Mouse (Mus musculus) heart, embryonic 11.5 days (tissue): Measurements from ENCODE around the gene Pdlim3. TPM values are rescaled to one million over a fixed set of nuclear protein-coding genes. Genes with fewer than 3 reads are reported as not detected.
A peak's percentile ranks its signal among the peaks of the same experiment; 100 is the strongest.
"Not testable (repeated sequence)": the region's sequence is repeated elsewhere in the genome, so short reads cannot be mapped to it uniquely, and the experiment has no call there.

ENCODE experiments used
- ATAC-seq: fragments of 200-750 bp; cut with Nextera tagmentation; replicated peaks from 2 replicates; pipeline ENCODE4 v1.8.0; 2017; ENCODE audit warnings: moderate library complexity; ENCODE audit not compliant: insufficient number of reproducible peaks, low FRiP score, low TSS enrichment
- H3K27ac ChIP-seq: fragments of 300-500 bp; sonication (generic); 2 replicates; pipeline ENCODE4 v1.5.1; 2014; ENCODE audit warnings: mild to moderate bottlenecking, low read depth, low read length
- H3K27me3 ChIP-seq: fragments of 300-500 bp; sonication (generic); 2 replicates; pipeline ENCODE4 v1.6.1; 2014; ENCODE audit warnings: mild to moderate bottlenecking, low read length, mixed read lengths; ENCODE audit not compliant: control insufficient read depth, insufficient read depth
- H3K36me3 ChIP-seq: fragments of 300-500 bp; sonication (generic); 2 replicates; pipeline ENCODE4 v1.6.1; 2014; ENCODE audit warnings: mild to moderate bottlenecking, low read length, moderate library complexity, mixed read lengths; ENCODE audit not compliant: control insufficient read depth, insufficient read depth
- H3K4me1 ChIP-seq: fragments of 300-500 bp; sonication (generic); 2 replicates; pipeline ENCODE4 v1.6.1; 2014; ENCODE audit warnings: low read length; ENCODE audit not compliant: control insufficient read depth, insufficient read depth
- H3K4me2 ChIP-seq: fragments of 300-500 bp; sonication (generic); 2 replicates; pipeline ENCODE4 v1.6.1; 2014; ENCODE audit warnings: mild to moderate bottlenecking, moderate library complexity
- H3K4me3 ChIP-seq: fragments of 300-500 bp; sonication (generic); 2 replicates; pipeline ENCODE4 v1.5.1; 2014; ENCODE audit warnings: low read depth, low read length
- H3K9ac ChIP-seq: fragments of 300-500 bp; sonication (generic); 2 replicates; pipeline ENCODE4 v1.6.1; 2014; ENCODE audit warnings: mild to moderate bottlenecking, low read depth, low read length, moderate library complexity
- H3K9me3 ChIP-seq: fragments of 300-500 bp; sonication (generic); replicated peaks from 2 replicates; pipeline ENCODE4 v1.6.1; 2016; ENCODE audit warnings: low read length; ENCODE audit not compliant: control insufficient read depth
- WGBS: fragments of 180-500 bp; shearing (Covaris S2); extraction: QIAGEN DNeasy Blood & Tissue Kit; methylation state at CpG from one replicate; pipeline ENCODE4 v1.1.7; 2014; ENCODE audit not compliant: insufficient replicate concordance; 5-methylcytosine and 5-hydroxymethylcytosine counted together
- polyA plus RNA-seq: library from polyadenylated mRNA; unstranded; fragments of >200 nt; fragmentation: Nextera tagmentation; extraction: Ambion mirVana; gene quantifications from 2 replicates; pipeline ENCODE4 v1.2.1, GENCODE M21; 2014

The Pdlim3 gene
- polyA plus RNA-seq, 1 experiment from 2014 or later, result 307 TPM

GRCm38 (mm10) chr8:45871587-45871986, 13.7 kb upstream of the Pdlim3 start:
- peak overlapping the region; percentile 29; the same call in 1 of the 2 replicates for H3K27ac ChIP-seq
- not testable (repeated sequence) for H3K4me2 ChIP-seq, H3K9me3 ChIP-seq, ATAC-seq, H3K9ac ChIP-seq, H3K4me3 ChIP-seq, H3K27me3 ChIP-seq, H3K36me3 ChIP-seq, H3K4me1 ChIP-seq
- WGBS, result 63% methylated on average over 11 of the region's 11 CpGs

- peak overlapping the region; percentile 29; the same call in 1 of the 2 replicates for H3K27ac ChIP-seq
- H3K4me1 ChIP-seq, result 0 out of 2 replicates have a peak, but pooled peaks cover 4% of the 10 kb centered on the region
- H3K4me2 ChIP-seq, result no peak overlapping the region
Measured at GRCm38 (mm10) chr8:45872077-45872476, 13.2 kb upstream of the Pdlim3 start.

GRCm38 (mm10) chr8:45874945-45875626, 10.2 kb upstream of the Pdlim3 start:
- Histone ChIP-seq H3K9ac (no peak overlapping the region), H3K27ac (peak overlapping the region; percentile 54), H3K27me3 (no peaks in the 10 kb centered on the region), H3K9me3 (0 out of 2 replicates have a peak, but pooled peaks cover 2% of the 10 kb centered on the region), H3K4me1 (0 out of 2 replicates have a peak, but pooled peaks cover 4% of the 10 kb centered on the region), H3K4me3 (no peak overlapping the region), H3K36me3 (no peaks in the 10 kb centered on the region), H3K4me2 (no peak overlapping the region)
- 54% methylated on average over 10 of the region's 10 CpGs for WGBS
- ATAC-seq, result 0 out of 2 replicates have a peak, but pooled peaks have one; percentile 39

More at GRCm38 (mm10) chr8:45872077-45872476, 13.2 kb upstream of the Pdlim3 start:
- ATAC-seq, result no peak
- no peaks in the 10 kb centered on the region for H3K36me3 ChIP-seq
- no peaks in the 10 kb centered on the region for H3K27me3 ChIP-seq
- H3K9ac ChIP-seq, result no peak overlapping the region
- H3K9me3 ChIP-seq, result no peaks in the 10 kb centered on the region
- no peak overlapping the region for H3K4me3 ChIP-seq
- 61% methylated on average over 7 of the region's 7 CpGs for WGBS

GRCm38 (mm10) chr8:45876397-45876796, 8.9 kb upstream of the Pdlim3 start:
- Histone ChIP-seq H3K4me1 (0 out of 2 replicates have a peak, but pooled peaks cover 4% of the 10 kb centered on the region), H3K9ac (no peak overlapping the region), H3K4me2 (no peak overlapping the region), H3K27ac (no peak overlapping the region), H3K4me3 (no peak overlapping the region), H3K27me3 (no peaks in the 10 kb centered on the region), H3K9me3 (0 out of 2 replicates have a peak, but pooled peaks cover 5% of the 10 kb centered on the region), H3K36me3 (no peaks in the 10 kb centered on the region)
- 77% methylated on average over 5 of the region's 5 CpGs for WGBS
- ATAC-seq, result no peak

GRCm38 (mm10) chr8:45877680-45878079, 7.6 kb upstream of the Pdlim3 start:
- no peaks in the 10 kb centered on the region for H3K27me3 ChIP-seq
- H3K4me1 ChIP-seq, result 0 out of 2 replicates have a peak, but pooled peaks cover 2% of the 10 kb centered on the region
- no peak overlapping the region for H3K27ac ChIP-seq
- no peaks in the 10 kb centered on the region for H3K36me3 ChIP-seq
- 0 out of 2 replicates have a peak, but pooled peaks cover 5% of the 10 kb centered on the region for H3K9me3 ChIP-seq
- H3K9ac ChIP-seq, result no peak overlapping the region
- ATAC-seq, result no peak
- WGBS, result 86% methylated on average over 7 of the region's 7 CpGs
- H3K4me2 ChIP-seq, result no peak overlapping the region
- H3K4me3 ChIP-seq, result no peak overlapping the region

- no peak overlapping the region for H3K4me2 ChIP-seq
- H3K4me3 ChIP-seq, result no peak overlapping the region
- ATAC-seq, result no peak
- H3K27me3 ChIP-seq, result no peaks in the 10 kb centered on the region
- no peaks in the 10 kb centered on the region for H3K36me3 ChIP-seq
- WGBS, result 82% methylated on average over 3 of the region's 3 CpGs
- H3K4me1 ChIP-seq, result no peaks in the 10 kb centered on the region; the same call in 1 of the 2 replicates
- 0 out of 2 replicates have a peak, but pooled peaks cover 5% of the 10 kb centered on the region for H3K9me3 ChIP-seq
- H3K27ac ChIP-seq, result no peak overlapping the region
- H3K9ac ChIP-seq, result no peak overlapping the region
Measured at GRCm38 (mm10) chr8:45880457-45880856, 4.8 kb upstream of the Pdlim3 start.

GRCm38 (mm10) chr8:45881726-45882125, 3.5 kb upstream of the Pdlim3 start:
- ATAC-seq, result no peak
- H3K4me3 ChIP-seq, result no peak overlapping the region
- WGBS, result 84% methylated on average over 8 of the region's 8 CpGs
- H3K9me3 ChIP-seq, result 0 out of 2 replicates have a peak, but pooled peaks cover 5% of the 10 kb centered on the region
- H3K36me3 ChIP-seq, result no peaks in the 10 kb centered on the region
- no peaks in the 10 kb centered on the region for H3K27me3 ChIP-seq
- H3K4me1 ChIP-seq, result no peaks in the 10 kb centered on the region; the same call in 1 of the 2 replicates
- no peak overlapping the region for H3K4me2 ChIP-seq
- H3K9ac ChIP-seq, result no peak overlapping the region
- no peak overlapping the region for H3K27ac ChIP-seq

- H3K4me3 ChIP-seq, result no peak overlapping the region
- H3K4me2 ChIP-seq, result 0 out of 2 replicates have a peak overlapping the region, but pooled peaks have one; percentile 11
- 23% methylated on average over 4 of the region's 4 CpGs for WGBS
- H3K9ac ChIP-seq, result no peak overlapping the region; the same call in 1 of the 2 replicates
- H3K36me3 ChIP-seq, result no peaks in the 10 kb centered on the region
- no peaks in the 10 kb centered on the region for H3K27me3 ChIP-seq
- ATAC-seq, result no peak
- no peak overlapping the region for H3K27ac ChIP-seq
- H3K9me3 ChIP-seq, result 0 out of 2 replicates have a peak, but pooled peaks cover 5% of the 10 kb centered on the region
- peaks cover 9% of the 10 kb centered on the region for H3K4me1 ChIP-seq
Measured at GRCm38 (mm10) chr8:45883793-45884192, 1.5 kb upstream of the Pdlim3 start.
